Mouse (Mus musculus): Measurements from ENCODE around the gene Osbpl5. TPM values are rescaled to one million over a fixed set of nuclear protein-coding genes. Genes with fewer than 3 reads are reported as not detected.
A peak's percentile ranks its signal among the peaks of the same experiment; 100 is the strongest.

Osbpl5 gene
- polyA plus RNA-seq, 1 experiment, result 31.2 TPM

- peaks cover 4% of the 10 kb centered on the region; the same call in 1 of the 2 replicates for H3K36me3 ChIP-seq (ENCODE audit: control insufficient read depth, insufficient read depth, low read length)
- no peak for DNase-seq (ENCODE audit: low read depth in 1 of 2, low spot score in 2 of 2)
- no peak overlapping the region for H3K4me3 ChIP-seq (ENCODE audit: extremely low read depth, insufficient read depth, insufficient read length)
- H3K27ac ChIP-seq (ENCODE audit: insufficient read depth, low read length), result no peak overlapping the region
- H3K27me3 ChIP-seq (ENCODE audit: control insufficient read depth, insufficient read depth, low read length), result no peaks in the 10 kb centered on the region
- no peak for TF ChIP-seq CTCF (IDR thresholded peaks at IDR 0.05; ENCODE audit: extremely low read depth, insufficient read depth, insufficient read length, insufficient replicate concordance)
- no peak for TF ChIP-seq POLR2A (IDR thresholded peaks at IDR 0.05; ENCODE audit: low read depth, low read length)
- no peaks in the 10 kb centered on the region; the same call in 1 of the 2 replicates for H3K4me1 ChIP-seq (ENCODE audit: control insufficient read depth, insufficient read depth, insufficient read length)
- 75% methylated on average over 6 of the region's 6 CpGs for WGBS
Observed at GRCm38 (mm10) chr7:143792336-143792985, 35.7 kb upstream of the Osbpl5 start.

- peaks cover 3% of the 10 kb centered on the region; the same call in 1 of the 2 replicates for H3K36me3 ChIP-seq (ENCODE audit: control insufficient read depth, insufficient read depth, low read length)
- peaks cover 23% of the 10 kb centered on the region; the same call in 1 of the 2 replicates for H3K4me1 ChIP-seq (ENCODE audit: control insufficient read depth, insufficient read depth, insufficient read length)
- peak; percentile 15 to 66 for DNase-seq (ENCODE audit: low read depth in 1 of 2, low spot score in 2 of 2)
- H3K27me3 ChIP-seq (ENCODE audit: control insufficient read depth, insufficient read depth, low read length), result no peaks in the 10 kb centered on the region
- H3K27ac ChIP-seq (ENCODE audit: insufficient read depth, low read length), result peak within 1 kb of the TSS; percentile 80
- no peak for TF ChIP-seq POLR2A (IDR thresholded peaks at IDR 0.05; ENCODE audit: low read depth, low read length)
- TF ChIP-seq CTCF (IDR thresholded peaks at IDR 0.05; ENCODE audit: extremely low read depth, insufficient read depth, insufficient read length, insufficient replicate concordance), result no peak
- 8% methylated on average over 21 of the region's 21 CpGs for WGBS
- peak within 1 kb of the TSS; percentile 81 for H3K4me3 ChIP-seq (ENCODE audit: extremely low read depth, insufficient read depth, insufficient read length)
Observed at GRCm38 (mm10) chr7:143783996-143784829, 27.4 kb upstream of the Osbpl5 start, which contains the start of gene Mrgpre. TSS of gene Mrgpre (minus strand) at chr7:143784500.

GRCm38 (mm10) chr7:143783378-143783995 is 26.7 kb upstream of the Osbpl5 start:
- DNase-seq (ENCODE audit: low read depth in 1 of 2, low spot score in 2 of 2), result no peak
- H3K27me3 ChIP-seq (ENCODE audit: control insufficient read depth, insufficient read depth, low read length), result no peaks in the 10 kb centered on the region
- no peak for TF ChIP-seq POLR2A (IDR thresholded peaks at IDR 0.05; ENCODE audit: low read depth, low read length)
- TF ChIP-seq CTCF (IDR thresholded peaks at IDR 0.05; ENCODE audit: extremely low read depth, insufficient read depth, insufficient read length, insufficient replicate concordance), result no peak
- no peak overlapping the region for H3K27ac ChIP-seq (ENCODE audit: insufficient read depth, low read length)
- H3K4me1 ChIP-seq (ENCODE audit: control insufficient read depth, insufficient read depth, insufficient read length), result peaks cover 23% of the 10 kb centered on the region; the same call in 1 of the 2 replicates
- WGBS, result 22% methylated on average over 6 of the region's 6 CpGs
- H3K36me3 ChIP-seq (ENCODE audit: control insufficient read depth, insufficient read depth, low read length), result peaks cover 3% of the 10 kb centered on the region; the same call in 1 of the 2 replicates
- peak overlapping the region; percentile 81 for H3K4me3 ChIP-seq (ENCODE audit: extremely low read depth, insufficient read depth, insufficient read length)

- H3K27me3 ChIP-seq (ENCODE audit: control insufficient read depth, insufficient read depth, low read length), result no peaks in the 10 kb centered on the region
- peaks cover 3% of the 10 kb centered on the region; the same call in 1 of the 2 replicates for H3K36me3 ChIP-seq (ENCODE audit: control insufficient read depth, insufficient read depth, low read length)
- no peaks in the 10 kb centered on the region for H3K4me1 ChIP-seq (ENCODE audit: control insufficient read depth, insufficient read depth, insufficient read length)
- H3K4me3 ChIP-seq (ENCODE audit: extremely low read depth, insufficient read depth, insufficient read length), result no peak overlapping the region
- no peak for TF ChIP-seq CTCF (IDR thresholded peaks at IDR 0.05; ENCODE audit: extremely low read depth, insufficient read depth, insufficient read length, insufficient replicate concordance)
- no peak for TF ChIP-seq POLR2A (IDR thresholded peaks at IDR 0.05; ENCODE audit: low read depth, low read length)
- no peak for DNase-seq (ENCODE audit: low read depth in 1 of 2, low spot score in 2 of 2)
- H3K27ac ChIP-seq (ENCODE audit: insufficient read depth, low read length), result no peak overlapping the region
- WGBS, result 59% methylated on average over 2 of the region's 2 CpGs
Observed at GRCm38 (mm10) chr7:143777375-143777774, 20.6 kb upstream of the Osbpl5 start.

- TF ChIP-seq CTCF (IDR thresholded peaks at IDR 0.05; ENCODE audit: extremely low read depth, insufficient read depth, insufficient read length, insufficient replicate concordance) (no peak), POLR2A (IDR thresholded peaks at IDR 0.05; ENCODE audit: low read depth, low read length) (no peak)
- Histone ChIP-seq H3K36me3 (ENCODE audit: control insufficient read depth, insufficient read depth, low read length) (peaks cover 3% of the 10 kb centered on the region; the same call in 1 of the 2 replicates), H3K27me3 (ENCODE audit: control insufficient read depth, insufficient read depth, low read length) (no peaks in the 10 kb centered on the region), H3K27ac (ENCODE audit: insufficient read depth, low read length) (no peak overlapping the region), H3K4me1 (ENCODE audit: control insufficient read depth, insufficient read depth, insufficient read length) (no peaks in the 10 kb centered on the region), H3K4me3 (ENCODE audit: extremely low read depth, insufficient read depth, insufficient read length) (no peak overlapping the region)
- DNase-seq (ENCODE audit: low read depth in 1 of 2, low spot score in 2 of 2), result no peak
- WGBS, result 67% methylated on average over 3 of the region's 3 CpGs
Observed at GRCm38 (mm10) chr7:143776137-143776536, 19.4 kb upstream of the Osbpl5 start.

- H3K4me3 ChIP-seq (ENCODE audit: extremely low read depth, insufficient read depth, insufficient read length), result no peak overlapping the region
- no peaks in the 10 kb centered on the region for H3K27me3 ChIP-seq (ENCODE audit: control insufficient read depth, insufficient read depth, low read length)
- WGBS, result 83% methylated on average over 1 of the region's 1 CpGs
- H3K27ac ChIP-seq (ENCODE audit: insufficient read depth, low read length), result no peak overlapping the region
- DNase-seq (ENCODE audit: low read depth in 1 of 2, low spot score in 2 of 2), result no peak
- TF ChIP-seq POLR2A (IDR thresholded peaks at IDR 0.05; ENCODE audit: low read depth, low read length) (no peak), CTCF (IDR thresholded peaks at IDR 0.05; ENCODE audit: extremely low read depth, insufficient read depth, insufficient read length, insufficient replicate concordance) (no peak)
- H3K36me3 ChIP-seq (ENCODE audit: control insufficient read depth, insufficient read depth, low read length), result no peaks in the 10 kb centered on the region
- no peaks in the 10 kb centered on the region for H3K4me1 ChIP-seq (ENCODE audit: control insufficient read depth, insufficient read depth, insufficient read length)
Observed at GRCm38 (mm10) chr7:143769461-143769860, 12.7 kb upstream of the Osbpl5 start.
